Mouse (Mus musculus): ENCODE results near the gene Ufsp2.
A peak's percentile ranks its signal among the peaks of the same experiment; 100 is the strongest.

The Ufsp2 gene

GRCm38 (mm10) chr8:46022203-46022602 lies 46.9 kb downstream of the Ufsp2 start:
- no peak for DNase-seq

DNA sequence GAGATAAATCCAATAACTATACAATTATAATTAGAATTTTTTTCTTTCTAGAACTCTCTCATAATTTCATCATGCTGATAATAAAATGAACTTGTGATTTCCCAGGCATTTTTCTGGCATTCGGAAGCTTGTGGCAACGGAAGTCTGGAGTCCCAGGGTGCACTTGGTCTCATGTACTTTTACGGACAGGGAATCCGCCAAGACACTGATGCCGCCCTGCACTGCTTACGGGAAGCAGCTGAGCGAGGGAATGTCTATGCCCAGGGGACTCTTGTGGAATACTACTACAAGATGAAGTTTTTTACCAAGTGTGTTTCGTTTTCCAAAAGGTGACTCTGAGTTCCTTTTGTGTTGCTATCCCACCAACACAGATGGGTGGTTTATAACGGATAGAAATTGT lies 47.4 kb downstream of the Ufsp2 start:
- DNase-seq, result no peak

DNA sequence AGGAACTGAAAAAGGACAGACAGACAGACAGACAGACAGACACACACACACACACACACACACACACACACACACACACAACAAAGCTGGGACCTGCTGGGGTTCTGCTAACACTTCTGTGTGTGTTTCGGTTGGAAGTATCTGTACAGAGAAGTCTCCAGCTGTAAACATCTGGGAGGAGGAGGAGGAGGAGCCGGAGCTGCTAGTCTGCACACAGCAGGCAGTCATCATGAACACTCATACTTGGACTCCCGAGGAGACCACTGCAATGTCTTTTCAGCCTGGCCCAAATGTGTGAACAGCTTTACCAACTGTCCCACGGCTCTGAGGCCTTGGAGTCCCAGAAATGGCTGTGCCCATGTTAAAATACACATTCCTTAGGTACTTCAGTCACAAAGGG lies 49.1 kb downstream of the Ufsp2 start:
- no peak for DNase-seq

DNA sequence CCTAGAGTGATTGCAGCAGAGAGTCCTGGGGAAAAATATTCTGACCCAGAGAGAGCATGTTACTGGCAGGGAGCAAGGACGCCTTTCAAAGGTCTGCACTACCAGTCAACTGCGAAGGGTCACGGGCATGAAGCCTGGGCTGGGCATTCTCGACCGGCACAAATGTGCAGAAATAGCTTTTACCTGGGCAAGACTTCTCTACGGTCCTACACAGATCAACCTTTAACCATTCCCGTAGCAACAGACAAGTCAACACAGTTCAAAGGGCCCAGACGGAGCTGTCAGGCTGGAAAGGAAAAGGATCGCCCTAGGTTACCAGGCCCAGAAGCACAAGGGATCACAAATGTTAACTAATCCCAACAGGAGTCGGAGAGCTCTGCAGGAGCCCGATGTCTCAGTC lies 60.9 kb downstream of the Ufsp2 start:
- peak; percentile 80 for DNase-seq

GRCm38 (mm10) chr8:46039666-46040065 lies 64.3 kb downstream of the Ufsp2 start:
- DNase-seq, result no peak

DNA sequence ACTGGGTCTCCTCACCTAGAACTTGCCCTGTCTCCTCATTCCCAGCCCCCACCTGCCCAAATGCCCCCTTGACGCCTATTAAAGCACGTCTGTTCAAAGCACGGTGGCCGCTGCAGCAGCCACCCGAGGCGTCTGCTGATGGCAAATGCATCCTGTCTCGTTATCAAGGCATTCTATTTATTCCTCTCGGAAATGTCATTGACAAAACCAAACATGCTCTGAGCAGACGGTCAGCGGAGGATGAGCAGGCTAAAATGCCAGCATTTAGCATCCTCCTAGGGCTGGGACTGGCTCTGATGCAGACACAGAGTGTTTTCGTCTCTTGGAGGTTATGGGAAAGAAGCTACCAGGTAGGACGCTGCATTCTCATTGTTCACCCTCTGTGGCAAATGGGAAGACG lies 64.9 kb downstream of the Ufsp2 start:
- DNase-seq, result no peak
